Mouse (Mus musculus): Measurements from ENCODE around the gene Myh14. TPM values are rescaled to one million over a fixed set of nuclear protein-coding genes. Genes with fewer than 3 reads are reported as not detected.
A peak's percentile ranks its signal among the peaks of the same experiment; 100 is the strongest.

Gene Myh14
- polyA plus RNA-seq, 1 experiment from 2014 or later: 33.6 TPM

- peaks cover 12% of the 10 kb centered on the region for H3K27me3 ChIP-seq (ENCODE audit: insufficient read depth, low read length)
- DNase-seq (no peak), ATAC-seq (ENCODE audit: insufficient read depth) (no peak)
- 56% methylated on average over 8 of the region's 8 CpGs for WGBS
- H3K9me3 ChIP-seq (ENCODE audit: low read depth, low read length): no peaks in the 10 kb centered on the region
- H3K27ac ChIP-seq (ENCODE audit: low read depth): no peak overlapping the region
- TF ChIP-seq CTCF (IDR thresholded peaks at IDR 0.05; ENCODE audit: low read depth): no peak
- no peaks in the 10 kb centered on the region for H3K36me3 ChIP-seq (ENCODE audit: insufficient read depth)
- H3K4me3 ChIP-seq (ENCODE audit: low read depth, low read length): no peak overlapping the region
- no peak overlapping the region for H3K4me2 ChIP-seq
- no peak overlapping the region for H3K9ac ChIP-seq
- no peaks in the 10 kb centered on the region for H3K4me1 ChIP-seq (ENCODE audit: insufficient read depth)
Measured at GRCm38 (mm10) chr7:44649094-44649610, 21.5 kb downstream of the Myh14 start.

- no peaks in the 10 kb centered on the region for H3K9me3 ChIP-seq (ENCODE audit: low read depth, low read length)
- DNase-seq: no peak
- H3K9ac ChIP-seq: no peak overlapping the region
- peak; percentile 47; the same call in 1 of the 2 replicates for ATAC-seq (ENCODE audit: insufficient read depth)
- H3K27me3 ChIP-seq (ENCODE audit: insufficient read depth, low read length): peaks cover 12% of the 10 kb centered on the region
- H3K27ac ChIP-seq (ENCODE audit: low read depth): no peak overlapping the region
- 26% methylated on average over 10 of the region's 10 CpGs for WGBS
- TF ChIP-seq CTCF (IDR thresholded peaks at IDR 0.05; ENCODE audit: low read depth): no peak
- no peak overlapping the region for H3K4me2 ChIP-seq
- H3K4me1 ChIP-seq (ENCODE audit: insufficient read depth): no peaks in the 10 kb centered on the region
- no peak overlapping the region for H3K4me3 ChIP-seq (ENCODE audit: low read depth, low read length)
- H3K36me3 ChIP-seq (ENCODE audit: insufficient read depth): no peaks in the 10 kb centered on the region
Measured at GRCm38 (mm10) chr7:44647729-44648128, 22.9 kb downstream of the Myh14 start.

GRCm38 (mm10) chr7:44647042-44647724 is 23.5 kb downstream of the Myh14 start:
- no peaks in the 10 kb centered on the region for H3K4me1 ChIP-seq (ENCODE audit: insufficient read depth)
- H3K4me2 ChIP-seq: no peak overlapping the region
- H3K27me3 ChIP-seq (ENCODE audit: insufficient read depth, low read length): peaks cover 12% of the 10 kb centered on the region
- H3K4me3 ChIP-seq (ENCODE audit: low read depth, low read length): no peak overlapping the region
- no peak overlapping the region for H3K9ac ChIP-seq
- TF ChIP-seq CTCF (IDR thresholded peaks at IDR 0.05; ENCODE audit: low read depth): peak; percentile 77
- peak; percentile 81 for DNase-seq
- no peaks in the 10 kb centered on the region for H3K9me3 ChIP-seq (ENCODE audit: low read depth, low read length)
- no peaks in the 10 kb centered on the region for H3K36me3 ChIP-seq (ENCODE audit: insufficient read depth)
- 52% methylated on average over 7 of the region's 7 CpGs for WGBS
- no peak for ATAC-seq (ENCODE audit: insufficient read depth)
- no peak overlapping the region for H3K27ac ChIP-seq (ENCODE audit: low read depth)

GRCm38 (mm10) chr7:44645951-44646350 is 24.7 kb downstream of the Myh14 start:
- H3K27me3 ChIP-seq (ENCODE audit: insufficient read depth, low read length): peaks cover 22% of the 10 kb centered on the region
- H3K9ac ChIP-seq: no peak overlapping the region
- DNase-seq: no peak
- no peak overlapping the region for H3K4me3 ChIP-seq (ENCODE audit: low read depth, low read length)
- 22% methylated on average over 15 of the region's 15 CpGs for WGBS
- H3K4me2 ChIP-seq: no peak overlapping the region
- no peak for ATAC-seq (ENCODE audit: insufficient read depth)
- H3K27ac ChIP-seq (ENCODE audit: low read depth): no peak overlapping the region
- H3K36me3 ChIP-seq (ENCODE audit: insufficient read depth): no peaks in the 10 kb centered on the region
- H3K4me1 ChIP-seq (ENCODE audit: insufficient read depth): no peaks in the 10 kb centered on the region
- no peak for TF ChIP-seq CTCF (IDR thresholded peaks at IDR 0.05; ENCODE audit: low read depth)
- H3K9me3 ChIP-seq (ENCODE audit: low read depth, low read length): no peaks in the 10 kb centered on the region

- Histone ChIP-seq H3K27ac (ENCODE audit: low read depth) (no peak overlapping the region), H3K36me3 (ENCODE audit: insufficient read depth) (no peaks in the 10 kb centered on the region), H3K9me3 (ENCODE audit: low read depth, low read length) (no peaks in the 10 kb centered on the region), H3K9ac (no peak overlapping the region), H3K4me1 (ENCODE audit: insufficient read depth) (no peaks in the 10 kb centered on the region), H3K4me3 (ENCODE audit: low read depth, low read length) (no peak overlapping the region), H3K27me3 (ENCODE audit: insufficient read depth, low read length) (peaks cover 29% of the 10 kb centered on the region), H3K4me2 (no peak overlapping the region)
- DNase-seq: no peak
- no peak for ATAC-seq (ENCODE audit: insufficient read depth)
- TF ChIP-seq CTCF (IDR thresholded peaks at IDR 0.05; ENCODE audit: low read depth): no peak
- WGBS: 80% methylated on average over 5 of the region's 5 CpGs
Measured at GRCm38 (mm10) chr7:44645256-44645655, 25.4 kb downstream of the Myh14 start.

GRCm38 (mm10) chr7:44641887-44642286 is 28.8 kb downstream of the Myh14 start:
- Histone ChIP-seq H3K9me3 (ENCODE audit: low read depth, low read length) (no peaks in the 10 kb centered on the region), H3K4me2 (no peak overlapping the region), H3K27me3 (ENCODE audit: insufficient read depth, low read length) (peaks cover 50% of the 10 kb centered on the region), H3K36me3 (ENCODE audit: insufficient read depth) (no peaks in the 10 kb centered on the region), H3K27ac (ENCODE audit: low read depth) (no peak overlapping the region), H3K9ac (no peak overlapping the region), H3K4me1 (ENCODE audit: insufficient read depth) (no peaks in the 10 kb centered on the region), H3K4me3 (ENCODE audit: low read depth, low read length) (no peak overlapping the region)
- DNase-seq (no peak), ATAC-seq (ENCODE audit: insufficient read depth) (no peak)
- TF ChIP-seq CTCF (IDR thresholded peaks at IDR 0.05; ENCODE audit: low read depth): peak; percentile 57
- 27% methylated on average over 8 of the region's 8 CpGs for WGBS

GRCm38 (mm10) chr7:44640843-44641605 is 29.6 kb downstream of the Myh14 start:
- no peak for TF ChIP-seq CTCF (IDR thresholded peaks at IDR 0.05; ENCODE audit: low read depth)
- Histone ChIP-seq H3K27ac (ENCODE audit: low read depth) (no peak overlapping the region), H3K27me3 (ENCODE audit: insufficient read depth, low read length) (peaks cover 50% of the 10 kb centered on the region), H3K4me1 (ENCODE audit: insufficient read depth) (no peaks in the 10 kb centered on the region), H3K4me2 (no peak overlapping the region; the same call in 1 of the 2 replicates), H3K9me3 (ENCODE audit: low read depth, low read length) (no peaks in the 10 kb centered on the region), H3K9ac (no peak overlapping the region), H3K36me3 (ENCODE audit: insufficient read depth) (no peaks in the 10 kb centered on the region), H3K4me3 (ENCODE audit: low read depth, low read length) (no peak overlapping the region)
- ATAC-seq (ENCODE audit: insufficient read depth): no peak
- 18% methylated on average over 25 of the region's 25 CpGs for WGBS
- DNase-seq: no peak
